Mouse (Mus musculus) urinary bladder, adult 18-20 months (tissue): Measurements from ENCODE around the gene Aqr.
A peak's percentile ranks its signal among the peaks of the same experiment; 100 is the strongest.
"Not testable (repeated sequence)": the region's sequence is repeated elsewhere in the genome, so short reads cannot be mapped to it uniquely, and the experiment has no call there.

Source experiments
- DNase-seq, 2 experiments: peaks; one replicate each; pipeline ENCODE4 v3.0.0; 2022; ENCODE audit warnings: low spot score in 2 of 2, mixed read lengths in 2 of 2

Aqr gene

GRCm38 (mm10) chr2:114186924-114187323 lies at the start of gene Aqr:
Gene Aqr, minus strand, starts transcription at chr2:114187024.
- DNase-seq = not testable (repeated sequence)

DNA sequence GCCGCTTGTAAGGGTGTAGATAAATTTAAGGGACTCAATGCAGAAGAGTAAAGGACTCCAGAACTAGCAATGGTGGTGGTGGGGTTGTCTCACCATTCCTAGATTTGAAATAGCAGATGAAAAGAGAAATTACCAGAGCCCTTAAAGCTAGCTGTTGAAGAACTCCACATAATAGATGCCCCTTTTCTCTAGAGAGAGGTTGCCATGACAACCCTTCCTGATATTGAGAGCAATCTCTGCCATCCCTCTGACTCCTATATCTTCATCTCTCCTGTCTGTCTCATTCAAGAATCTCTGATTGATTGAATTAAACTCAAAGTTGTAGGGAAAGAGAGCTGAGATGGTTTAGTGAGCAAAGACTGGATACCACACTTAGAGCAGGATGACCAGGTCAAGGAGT lies 49.7 kb upstream of the Aqr start:
- no peak for DNase-seq

- DNase-seq = no peak
Observed at GRCm38 (mm10) chr2:114235584-114235983, 48.8 kb upstream of the Aqr start.

- DNase-seq = no peak
Observed at GRCm38 (mm10) chr2:114231248-114231647, 44.4 kb upstream of the Aqr start.

DNA sequence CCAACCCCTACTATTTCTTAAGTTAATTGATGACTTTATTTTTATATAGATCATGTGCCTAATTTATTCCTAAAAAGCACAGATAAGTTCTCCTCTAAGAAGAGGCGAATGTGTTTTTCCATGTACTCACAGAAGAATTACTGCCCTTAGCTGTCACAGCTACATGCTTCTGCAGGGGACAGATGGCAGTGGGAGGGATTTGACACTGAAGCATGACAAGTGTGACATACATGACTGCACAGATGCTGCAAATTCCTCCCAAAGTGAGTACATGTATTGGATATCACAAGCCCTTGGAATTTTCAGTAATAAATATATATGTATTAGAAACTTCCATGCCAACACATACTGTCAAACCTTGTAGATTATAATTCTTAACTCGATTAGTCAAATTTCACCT lies 41.8 kb upstream of the Aqr start:
- DNase-seq = no peak

DNA sequence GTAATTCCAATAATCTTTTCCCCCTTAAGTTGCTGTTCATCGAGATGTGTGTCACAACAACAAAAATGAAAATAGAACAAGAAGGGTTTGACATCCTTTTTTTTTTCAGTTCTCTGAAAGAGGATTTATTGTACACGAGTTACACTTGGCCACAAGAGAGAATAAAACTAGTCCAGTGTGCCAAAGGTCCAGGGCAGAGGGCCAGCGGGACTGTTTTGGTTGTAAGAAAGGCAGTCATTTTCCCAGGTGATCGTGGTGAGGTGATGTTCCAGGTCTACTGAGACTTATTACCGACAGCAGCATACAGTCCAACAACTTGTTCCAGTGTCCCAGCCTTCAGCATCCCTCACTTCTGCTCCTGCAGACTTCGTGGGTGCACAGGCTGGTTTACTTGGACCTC lies 18.2 kb upstream of the Aqr start:
- DNase-seq = no peak

GRCm38 (mm10) chr2:114201574-114201973 lies 14.8 kb upstream of the Aqr start:
- DNase-seq = no peak

- DNase-seq = peak; percentile 61 to 81
Observed at GRCm38 (mm10) chr2:114200932-114201559, 14.2 kb upstream of the Aqr start, which contains the start of gene Zfp770. Gene Zfp770, minus strand, starts transcription at chr2:114201469.

DNA sequence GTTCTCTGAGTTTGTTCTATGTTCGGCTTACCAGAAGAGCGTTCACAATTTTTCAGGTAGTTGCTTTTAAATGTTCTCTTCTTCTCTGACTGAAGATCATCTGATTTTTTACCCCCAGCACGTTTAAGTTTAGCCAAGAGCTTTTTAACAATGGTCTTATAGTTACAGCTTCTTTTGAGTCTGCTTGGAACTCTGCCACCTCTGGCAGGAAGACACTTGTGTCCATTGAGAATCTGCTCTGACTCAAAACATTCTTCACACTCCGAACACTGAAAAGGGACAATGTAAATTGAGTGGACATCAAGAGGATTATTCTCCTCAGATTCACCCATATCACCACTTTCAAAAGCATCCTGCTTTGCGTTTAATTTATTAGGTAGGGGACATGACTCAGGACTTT lies 9.6 kb upstream of the Aqr start:
- no peak for DNase-seq

- DNase-seq = no peak
Observed at GRCm38 (mm10) chr2:114177802-114178733, 8.8 kb downstream of the Aqr start.

GRCm38 (mm10) chr2:114174651-114175484 lies 12.0 kb downstream of the Aqr start:
- peak; percentile 68 to 69 for DNase-seq

- DNase-seq = no peak
Observed at GRCm38 (mm10) chr2:114173248-114173647, 13.6 kb downstream of the Aqr start.

DNA sequence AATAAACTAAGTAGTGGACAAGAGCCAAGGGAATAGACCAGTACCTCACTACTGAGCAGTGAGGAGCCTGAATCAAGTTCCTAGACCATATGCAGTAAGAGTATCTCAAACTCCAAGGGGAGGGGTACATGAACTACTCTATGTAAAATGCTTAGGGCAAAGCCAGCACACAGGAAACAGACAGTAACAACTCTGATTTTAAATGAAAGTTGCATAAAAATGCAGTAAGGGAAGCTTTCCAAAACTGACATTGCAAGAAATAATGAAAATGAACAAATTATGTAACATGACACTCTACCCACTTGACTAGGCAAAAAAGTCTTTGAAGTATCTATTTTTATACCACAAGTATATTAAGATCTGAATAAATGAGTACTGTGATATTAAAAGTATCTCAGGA lies 19.0 kb downstream of the Aqr start:
- no peak for DNase-seq

- no peak for DNase-seq
Observed at GRCm38 (mm10) chr2:114161978-114162377, 24.8 kb downstream of the Aqr start.

DNA sequence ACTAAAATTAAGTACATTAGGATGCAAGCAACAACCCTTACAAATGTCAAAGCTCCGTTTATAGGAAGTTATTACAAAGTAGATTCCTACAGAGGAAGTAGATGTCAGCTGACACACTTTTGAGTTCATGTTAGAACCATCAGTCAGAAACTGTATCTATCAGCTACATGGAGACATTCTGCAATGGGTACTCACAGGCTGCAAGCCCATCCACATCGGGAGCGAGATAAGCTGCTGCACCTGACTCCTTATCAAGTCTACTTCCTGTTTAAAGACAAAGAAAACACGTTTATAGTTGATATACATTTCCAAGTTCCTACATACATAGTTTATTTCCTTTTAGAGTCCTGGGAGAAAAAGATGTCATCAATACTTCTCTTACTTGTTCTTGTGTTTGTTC lies 29.5 kb downstream of the Aqr start:
- no peak for DNase-seq

- DNase-seq = no peak
Observed at GRCm38 (mm10) chr2:114156639-114157038, 30.2 kb downstream of the Aqr start.

GRCm38 (mm10) chr2:114153247-114153646 lies 33.6 kb downstream of the Aqr start:
- no peak for DNase-seq

DNA sequence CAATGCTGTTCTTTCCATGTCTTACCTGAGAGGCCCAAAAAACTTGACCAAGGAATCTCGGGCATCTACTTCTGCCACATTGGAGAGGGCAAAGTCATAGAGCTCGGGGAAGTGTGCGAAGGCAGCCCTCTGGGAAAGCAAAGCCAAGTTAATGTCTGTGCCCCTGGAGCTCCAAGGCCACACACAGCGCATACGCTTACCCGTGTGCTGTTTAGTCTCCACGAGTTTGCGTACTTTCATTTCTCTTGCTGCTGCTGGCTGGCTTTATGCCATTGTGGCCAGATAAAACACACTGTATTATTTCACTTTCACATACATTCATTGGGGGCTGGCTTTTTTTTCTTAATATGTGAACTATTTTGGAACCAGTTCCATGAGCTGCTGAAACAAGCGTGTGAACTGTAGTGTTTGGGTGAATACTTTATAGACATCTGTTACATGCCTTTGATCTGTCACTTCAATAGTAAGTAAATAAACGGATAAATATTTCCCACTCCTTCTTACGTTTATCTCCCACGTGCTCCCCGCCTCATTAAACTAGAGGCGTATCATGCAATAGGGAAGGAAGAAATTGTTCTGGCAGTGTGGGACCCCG lies 39.9 kb downstream of the Aqr start:
- no peak for DNase-seq

DNA sequence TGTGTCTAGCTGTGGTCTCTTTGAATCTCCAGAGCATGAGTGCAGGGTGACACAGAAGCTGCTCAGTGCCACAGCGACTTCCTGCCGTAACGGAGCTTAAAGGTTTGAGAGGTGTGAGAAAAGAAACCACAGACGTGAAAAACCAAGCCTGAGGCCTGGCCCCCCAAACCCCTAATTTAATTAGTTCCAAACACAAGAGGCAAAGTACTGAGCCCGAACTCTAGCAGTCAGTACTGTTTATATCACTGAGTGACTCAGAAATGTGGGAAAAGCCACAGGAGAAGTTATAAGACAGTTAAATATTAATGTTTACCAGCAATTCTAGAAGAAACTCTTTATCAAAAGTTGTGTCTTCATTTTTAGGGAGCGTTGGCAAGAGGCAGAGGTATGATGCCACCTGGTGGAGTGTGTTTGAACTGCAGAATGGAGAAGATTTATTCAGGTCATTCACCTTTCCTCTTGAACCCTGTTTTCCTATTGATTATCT lies 41.5 kb downstream of the Aqr start:
- DNase-seq = no peak

DNA sequence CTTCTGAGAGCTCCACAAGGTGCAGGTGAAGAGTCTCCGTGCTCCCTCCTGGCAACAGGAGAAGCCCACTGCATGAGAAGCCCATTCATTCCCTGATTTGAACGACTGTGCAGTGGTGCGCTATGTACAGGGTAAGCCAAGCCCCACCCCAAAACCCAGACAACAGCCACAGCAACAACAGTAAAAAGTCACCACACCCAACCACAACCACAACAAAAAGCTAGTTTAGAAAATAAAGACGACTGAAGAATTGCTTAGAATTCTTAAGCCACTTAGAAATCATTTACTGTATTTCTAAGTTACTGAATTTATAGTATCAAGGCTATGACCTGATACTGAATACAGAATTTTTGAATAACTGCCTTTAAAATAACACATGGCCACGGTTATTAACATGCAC lies 41.9 kb downstream of the Aqr start:
- DNase-seq = no peak

DNA sequence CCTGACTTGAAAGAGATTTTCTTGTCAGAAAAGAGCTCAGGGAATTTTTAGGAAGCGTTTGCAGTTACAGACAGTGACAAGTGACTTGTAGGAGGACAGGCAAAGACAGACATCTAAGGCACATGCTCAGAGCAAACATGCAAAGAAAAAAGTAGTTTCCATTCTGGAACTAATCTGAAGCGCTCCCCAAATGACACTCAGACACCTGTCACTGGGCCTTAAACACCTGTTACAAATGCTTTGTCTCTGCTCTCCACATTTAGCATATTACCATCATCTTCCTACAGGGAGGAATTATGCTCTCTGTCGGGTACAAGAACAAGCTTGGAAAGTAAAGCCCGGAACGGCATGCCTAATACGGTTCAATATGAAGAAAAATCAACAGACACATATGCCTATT lies 43.0 kb downstream of the Aqr start:
- no peak for DNase-seq

DNA sequence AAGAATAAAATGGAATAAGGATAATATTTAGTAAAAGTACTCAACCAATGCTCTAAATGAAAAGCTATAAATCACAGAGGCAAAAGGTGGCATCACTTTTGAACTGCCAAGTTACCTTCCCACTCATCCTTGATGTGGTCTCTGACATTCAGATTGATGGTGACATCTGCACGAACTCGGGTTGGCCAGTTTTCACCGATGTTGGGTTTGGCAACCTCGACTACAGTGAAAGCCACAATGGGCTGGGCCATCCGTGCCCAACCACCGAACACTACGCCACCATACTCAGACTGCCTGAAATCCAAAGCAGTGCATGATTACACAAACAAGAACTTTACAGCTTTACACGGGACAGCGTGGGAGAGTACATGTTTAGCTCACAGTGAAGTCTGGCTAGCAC lies 50.1 kb downstream of the Aqr start:
- no peak for DNase-seq
